Mouse (Mus musculus): ENCODE data around the gene Sgsm3.

DNA sequence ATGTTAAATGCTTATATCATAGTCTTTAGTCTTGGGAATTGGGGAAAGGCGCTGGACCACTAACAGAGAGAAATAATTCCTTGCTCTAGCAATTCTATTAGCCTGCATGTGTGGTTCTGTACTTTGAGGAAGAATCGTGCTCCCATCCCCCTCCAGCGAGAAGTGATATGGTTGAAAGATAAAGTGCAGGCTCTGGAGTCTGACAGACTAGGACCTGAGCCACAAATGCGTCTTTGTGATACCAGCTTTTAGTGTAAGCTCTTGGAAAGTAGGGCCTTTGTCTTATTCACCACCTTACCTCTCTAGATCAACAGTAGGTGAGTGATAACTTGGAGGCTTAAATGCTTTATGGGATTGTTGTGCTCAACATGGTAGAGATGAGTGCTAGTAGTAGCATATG lies 3.6 kb downstream of the Sgsm3 start:
- TF ChIP-seq POLR2A (IDR thresholded peaks at IDR 0.05; ENCODE audit: insufficient read length, low read depth) (no peak), POLR2AphosphoS2 (IDR thresholded peaks at IDR 0.05; ENCODE audit: insufficient read length, low read depth) (no peak), TCF3 (IDR thresholded peaks at IDR 0.05; ENCODE audit: insufficient read length, low read depth) (no peak)

Data from myocyte (in vitro differentiated cells).